Mouse (Mus musculus): ENCODE results near the gene Olfr1367. TPM values are rescaled to one million over a fixed set of nuclear protein-coding genes. Genes with fewer than 3 reads are reported as not detected.

The Olfr1367 gene
- polyA plus RNA-seq, 1 experiment: not detected

DNA sequence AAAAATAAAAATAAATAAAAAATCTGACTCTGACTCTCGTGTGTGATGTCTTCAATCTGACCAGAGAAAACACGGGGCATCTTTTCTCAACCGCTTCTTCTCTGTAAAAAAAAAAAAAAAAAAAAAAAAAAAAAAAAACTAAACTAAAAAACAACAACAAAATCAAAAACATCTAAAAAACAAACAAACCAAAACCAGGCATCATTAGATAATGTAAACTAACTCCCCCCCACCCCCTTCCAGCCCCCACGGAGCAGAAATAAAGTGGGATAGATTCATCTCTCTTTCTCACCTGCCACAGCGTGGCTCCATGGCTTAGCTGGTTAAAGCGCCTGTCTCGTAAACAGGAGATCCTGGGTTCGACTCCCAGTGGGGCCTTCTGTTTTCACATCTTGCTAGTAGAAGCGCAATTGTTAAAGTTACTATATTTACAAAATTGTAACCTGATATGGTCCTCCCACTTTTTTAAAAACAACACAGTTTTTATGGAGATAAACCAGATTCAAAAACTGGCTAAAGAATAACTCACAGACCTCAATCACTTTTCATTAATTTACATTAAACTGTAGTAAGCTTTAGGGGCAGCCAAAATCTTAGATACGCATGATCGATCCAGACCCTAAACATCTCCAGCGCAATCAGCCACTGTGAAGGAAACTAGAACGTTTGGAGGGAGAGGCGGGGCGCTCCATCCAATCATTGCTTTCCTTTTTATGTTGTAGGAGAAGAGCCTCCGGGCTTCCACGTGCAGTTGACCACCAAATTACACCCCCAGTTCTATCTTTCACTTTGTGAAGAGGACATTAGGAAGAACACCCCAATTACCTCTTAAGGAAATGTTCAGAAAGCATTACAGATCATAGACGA is 24.0 kb upstream of the Olfr1367 start:
- 20% methylated on average over 18 of the region's 18 CpGs for WGBS
- no peak for TF ChIP-seq CTCF (IDR thresholded peaks at IDR 0.05; ENCODE audit: insufficient read depth, low read depth, low read length)
- TF ChIP-seq POLR2A (IDR thresholded peaks at IDR 0.05; ENCODE audit: insufficient read depth, low read depth, low read length): no peak
- peaks cover 9% of the 10 kb centered on the region for H3K4me1 ChIP-seq (ENCODE audit: control insufficient read depth, insufficient read depth, low read length)
- no peak overlapping the region for H3K4me3 ChIP-seq (ENCODE audit: insufficient read depth, low read depth, low read length)
- no peak overlapping the region for H3K27ac ChIP-seq (ENCODE audit: insufficient read depth, low read depth, low read length)

DNA sequence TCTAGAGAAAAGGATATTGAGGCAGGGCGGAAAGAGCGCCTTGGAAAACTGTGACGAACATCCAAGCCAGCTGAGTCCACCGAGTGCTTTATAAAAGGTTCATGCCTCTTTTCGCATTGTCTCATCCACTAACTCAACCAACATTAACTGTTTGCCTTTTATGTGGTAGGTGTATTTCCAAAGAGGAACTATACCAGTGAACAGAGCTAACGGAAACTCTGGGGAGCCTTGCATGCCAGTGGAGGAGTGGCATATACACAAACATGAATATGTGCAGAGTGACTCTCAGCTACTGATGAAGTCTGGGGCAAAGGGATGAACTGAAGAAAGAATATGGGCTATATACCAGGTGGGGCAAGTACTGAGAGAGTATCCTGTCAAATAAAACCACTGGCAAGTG is 23.3 kb upstream of the Olfr1367 start:
- no peak overlapping the region for H3K4me3 ChIP-seq (ENCODE audit: insufficient read depth, low read depth, low read length)
- 70% methylated on average over 6 of the region's 6 CpGs for WGBS
- H3K4me1 ChIP-seq (ENCODE audit: control insufficient read depth, insufficient read depth, low read length): peaks cover 9% of the 10 kb centered on the region
- no peak for TF ChIP-seq CTCF (IDR thresholded peaks at IDR 0.05; ENCODE audit: insufficient read depth, low read depth, low read length)
- no peak for TF ChIP-seq POLR2A (IDR thresholded peaks at IDR 0.05; ENCODE audit: insufficient read depth, low read depth, low read length)
- H3K27ac ChIP-seq (ENCODE audit: insufficient read depth, low read depth, low read length): no peak overlapping the region

DNA sequence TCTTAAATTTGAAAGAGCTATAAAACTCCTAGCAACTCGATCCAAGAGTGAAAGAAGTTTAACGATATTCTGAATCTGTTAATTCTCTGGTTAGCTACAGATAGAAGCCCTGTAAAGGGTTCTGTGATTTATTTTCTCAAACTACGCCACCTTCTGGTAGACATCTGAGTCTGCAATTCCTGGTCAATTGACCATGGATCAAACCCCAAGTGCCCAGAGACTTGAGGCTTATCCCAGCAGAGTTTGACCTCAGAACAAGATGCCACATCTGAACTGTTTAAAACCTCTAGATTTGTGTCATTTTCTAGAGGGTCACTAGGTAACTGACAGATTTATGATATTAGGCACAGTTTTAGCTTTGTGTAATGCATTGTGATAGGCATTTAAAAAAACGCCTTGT is 20.5 kb upstream of the Olfr1367 start:
- H3K4me1 ChIP-seq (ENCODE audit: control insufficient read depth, insufficient read depth, low read length): peaks cover 9% of the 10 kb centered on the region
- no peak overlapping the region for H3K27ac ChIP-seq (ENCODE audit: insufficient read depth, low read depth, low read length)
- TF ChIP-seq CTCF (IDR thresholded peaks at IDR 0.05; ENCODE audit: insufficient read depth, low read depth, low read length) (no peak), POLR2A (IDR thresholded peaks at IDR 0.05; ENCODE audit: insufficient read depth, low read depth, low read length) (no peak)
- no peak overlapping the region for H3K4me3 ChIP-seq (ENCODE audit: insufficient read depth, low read depth, low read length)
- WGBS: 8% methylated on average over 4 of the region's 4 CpGs

DNA sequence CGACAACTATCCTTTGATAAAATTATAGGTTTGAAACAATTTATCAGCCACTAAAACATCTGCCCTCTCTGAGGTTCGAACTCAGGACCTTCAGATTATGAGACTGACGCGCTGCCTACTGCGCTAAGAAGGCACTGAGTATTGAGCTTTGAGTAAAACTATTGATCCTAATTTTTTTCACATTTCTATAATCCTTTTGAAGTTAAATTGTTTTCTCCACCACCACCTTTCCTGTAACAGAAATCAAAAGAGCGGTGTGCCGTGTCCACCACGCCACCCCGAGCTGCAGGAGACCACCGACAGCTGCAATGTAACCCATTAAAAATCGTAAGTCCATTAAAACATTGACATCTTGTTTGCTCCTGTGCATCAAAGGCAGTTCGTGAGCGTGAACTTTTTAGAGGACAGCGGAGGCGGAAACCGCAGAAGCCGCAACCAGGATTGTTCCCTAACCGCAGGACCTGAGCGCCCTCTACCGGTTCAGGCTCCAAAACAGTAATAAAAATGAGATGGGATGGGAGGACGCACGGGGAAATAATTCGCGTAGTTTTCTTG is 20.0 kb upstream of the Olfr1367 start:
- 1% methylated on average over 24 of the region's 24 CpGs for WGBS
- peak overlapping the region; percentile 56 for H3K4me3 ChIP-seq (ENCODE audit: insufficient read depth, low read depth, low read length)
- TF ChIP-seq CTCF (IDR thresholded peaks at IDR 0.05; ENCODE audit: insufficient read depth, low read depth, low read length) (peak; percentile 87), POLR2A (IDR thresholded peaks at IDR 0.05; ENCODE audit: insufficient read depth, low read depth, low read length) (no peak)
- no peak overlapping the region for H3K27ac ChIP-seq (ENCODE audit: insufficient read depth, low read depth, low read length)
- H3K4me1 ChIP-seq (ENCODE audit: control insufficient read depth, insufficient read depth, low read length): peaks cover 9% of the 10 kb centered on the region

DNA sequence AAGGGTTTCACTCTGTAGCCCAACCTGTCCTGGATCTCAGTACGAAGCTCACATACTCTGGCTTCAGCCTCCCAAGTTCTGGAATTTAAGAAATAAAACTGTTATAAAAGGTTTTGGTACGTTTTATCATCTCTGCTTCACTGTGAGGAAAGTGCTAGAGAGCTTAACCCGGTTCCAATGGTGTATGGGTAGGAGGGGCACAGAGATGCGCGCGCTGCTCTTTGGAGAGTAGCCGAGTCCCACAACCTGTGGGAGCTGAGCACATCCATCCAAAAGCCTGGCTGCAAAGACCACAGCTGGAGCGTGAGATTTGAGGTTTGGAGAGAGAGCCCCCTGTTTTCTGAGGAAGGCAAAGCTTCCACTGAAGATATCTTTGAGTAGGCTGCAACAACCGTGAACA is 19.3 kb upstream of the Olfr1367 start:
- H3K4me1 ChIP-seq (ENCODE audit: control insufficient read depth, insufficient read depth, low read length): peaks cover 5% of the 10 kb centered on the region
- no peak overlapping the region for H3K27ac ChIP-seq (ENCODE audit: insufficient read depth, low read depth, low read length)
- under 1% methylated on average over 9 of the region's 9 CpGs for WGBS
- H3K4me3 ChIP-seq (ENCODE audit: insufficient read depth, low read depth, low read length): peak overlapping the region; percentile 36
- TF ChIP-seq CTCF (IDR thresholded peaks at IDR 0.05; ENCODE audit: insufficient read depth, low read depth, low read length) (no peak), POLR2A (IDR thresholded peaks at IDR 0.05; ENCODE audit: insufficient read depth, low read depth, low read length) (no peak)

DNA sequence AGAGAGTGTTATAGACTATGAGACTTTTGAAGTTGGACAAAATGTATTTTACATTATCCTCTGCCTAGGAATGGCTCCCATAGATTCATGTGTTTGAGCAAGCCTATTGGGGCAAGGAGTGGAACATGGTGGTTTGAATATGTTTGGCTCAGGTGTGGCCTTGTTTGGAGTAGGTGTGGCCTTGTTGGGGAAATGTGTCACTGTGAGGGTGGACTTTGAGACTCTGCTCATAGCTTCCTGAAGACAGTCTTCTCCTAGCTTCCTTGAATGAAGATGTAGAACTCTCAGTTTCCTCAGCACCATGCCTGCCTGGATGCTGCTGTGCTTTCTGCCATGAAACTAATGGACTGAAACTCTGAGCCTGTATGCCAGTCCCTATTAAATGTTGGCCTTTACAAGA is 3.9 kb downstream of the Olfr1367 start:
- no peaks in the 10 kb centered on the region for H3K4me1 ChIP-seq (ENCODE audit: control insufficient read depth, insufficient read depth, low read length)
- H3K4me3 ChIP-seq (ENCODE audit: insufficient read depth, low read depth, low read length): no peak overlapping the region
- H3K27ac ChIP-seq (ENCODE audit: insufficient read depth, low read depth, low read length): no peak overlapping the region
- TF ChIP-seq POLR2A (IDR thresholded peaks at IDR 0.05; ENCODE audit: insufficient read depth, low read depth, low read length) (no peak), CTCF (IDR thresholded peaks at IDR 0.05; ENCODE audit: insufficient read depth, low read depth, low read length) (no peak)

DNA sequence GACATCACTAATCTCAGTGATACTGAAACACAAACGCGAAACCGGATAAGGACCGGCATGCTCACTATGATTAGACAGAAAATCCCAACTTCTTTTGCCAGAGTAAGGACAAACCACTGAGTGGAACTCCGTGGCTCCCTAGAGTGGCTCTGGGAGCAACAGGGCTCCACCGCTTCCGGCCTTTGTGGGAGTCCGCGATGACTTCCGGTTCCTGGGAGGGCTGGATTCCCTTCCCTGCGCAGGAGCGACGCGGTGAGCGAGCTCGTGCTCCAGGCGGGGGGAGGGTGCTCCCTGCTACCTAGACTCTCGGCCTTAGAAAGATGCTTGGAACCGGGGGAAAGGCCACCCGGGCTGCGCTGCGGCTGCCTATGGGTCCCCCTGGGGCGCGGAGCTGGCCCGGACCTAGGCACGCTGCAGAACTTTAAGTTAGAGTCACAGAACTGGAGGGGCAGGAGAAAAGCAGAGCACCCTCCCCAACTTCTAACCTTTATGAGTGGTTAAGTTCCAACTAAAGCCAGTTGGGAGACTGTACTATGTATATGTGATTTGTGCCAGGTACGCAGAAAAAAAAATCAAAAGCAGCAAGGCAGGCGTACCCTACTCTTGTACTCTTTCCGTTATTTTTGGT is 16.0 kb downstream of the Olfr1367 start, which contains the start of gene Zscan12:
TSS of gene Zscan12 (plus strand) at position 200 of the 628 bp plus-strand sequence.
- TF ChIP-seq POLR2A (IDR thresholded peaks at IDR 0.05; ENCODE audit: insufficient read depth, low read depth, low read length): peak; percentile 84
- no peak for TF ChIP-seq CTCF (IDR thresholded peaks at IDR 0.05; ENCODE audit: insufficient read depth, low read depth, low read length)
- peaks cover 4% of the 10 kb centered on the region for H3K4me1 ChIP-seq (ENCODE audit: control insufficient read depth, insufficient read depth, low read length)
- under 1% methylated on average over 29 of the region's 29 CpGs for WGBS
- 0 out of 2 replicates have a peak within 1 kb of the TSS, but pooled peaks have one; percentile 60 for H3K27ac ChIP-seq (ENCODE audit: insufficient read depth, low read depth, low read length)
- H3K4me3 ChIP-seq (ENCODE audit: insufficient read depth, low read depth, low read length): peak within 1 kb of the TSS; percentile 98

DNA sequence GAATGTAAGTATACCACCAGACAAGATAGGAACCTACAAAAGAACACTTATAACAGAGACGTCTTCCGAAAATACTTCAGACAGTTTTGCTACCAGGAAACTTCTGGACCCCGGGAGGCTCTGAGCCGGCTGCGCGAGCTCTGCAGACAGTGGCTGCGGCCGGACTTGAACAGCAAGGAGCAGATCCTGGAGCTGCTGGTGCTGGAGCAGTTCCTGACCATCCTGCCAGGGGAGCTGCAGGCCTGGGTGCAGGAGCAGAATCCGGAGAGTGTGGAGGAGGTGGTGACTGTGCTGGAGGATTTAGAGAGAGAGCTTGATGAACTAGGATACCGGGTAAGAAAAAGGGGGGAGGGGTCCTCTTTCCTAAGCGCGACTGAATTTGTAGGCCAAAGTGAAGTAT is 17.0 kb downstream of the Olfr1367 start:
- 63% methylated on average over 12 of the region's 12 CpGs for WGBS
- peak overlapping the region; percentile 2; the same call in 1 of the 2 replicates for H3K4me3 ChIP-seq (ENCODE audit: insufficient read depth, low read depth, low read length)
- TF ChIP-seq CTCF (IDR thresholded peaks at IDR 0.05; ENCODE audit: insufficient read depth, low read depth, low read length) (no peak), POLR2A (IDR thresholded peaks at IDR 0.05; ENCODE audit: insufficient read depth, low read depth, low read length) (no peak)

DNA sequence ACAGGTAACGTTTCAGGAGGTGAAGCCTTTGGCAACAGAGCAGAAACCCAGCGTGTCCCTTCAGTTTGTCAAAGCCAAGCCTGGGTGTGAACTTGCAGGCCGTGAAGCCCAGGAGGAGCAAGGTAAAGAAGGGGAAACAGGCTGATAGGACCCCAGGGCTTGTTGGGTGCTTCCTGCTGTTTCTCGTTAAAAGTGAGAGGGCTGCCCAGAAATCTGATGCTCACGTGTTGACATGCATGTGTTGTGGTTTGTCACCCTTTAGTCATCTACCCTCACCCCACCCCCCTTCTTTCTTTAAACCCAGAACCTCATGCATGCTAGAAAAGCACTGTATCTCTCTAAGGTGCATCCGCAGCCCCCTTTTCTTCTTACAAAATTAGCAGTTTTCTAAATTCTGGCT is 19.9 kb downstream of the Olfr1367 start:
- H3K27ac ChIP-seq (ENCODE audit: insufficient read depth, low read depth, low read length): no peak overlapping the region
- TF ChIP-seq POLR2A (IDR thresholded peaks at IDR 0.05; ENCODE audit: insufficient read depth, low read depth, low read length) (no peak), CTCF (IDR thresholded peaks at IDR 0.05; ENCODE audit: insufficient read depth, low read depth, low read length) (no peak)
- peaks cover 4% of the 10 kb centered on the region for H3K4me1 ChIP-seq (ENCODE audit: control insufficient read depth, insufficient read depth, low read length)
- 79% methylated on average over 6 of the region's 6 CpGs for WGBS
- H3K4me3 ChIP-seq (ENCODE audit: insufficient read depth, low read depth, low read length): no peak overlapping the region

More for the DNA sequence above, 17.0 kb downstream of the Olfr1367 start:
- Histone ChIP-seq H3K4me1 (ENCODE audit: control insufficient read depth, insufficient read depth, low read length) (peaks cover 4% of the 10 kb centered on the region), H3K27ac (ENCODE audit: insufficient read depth, low read depth, low read length) (no peak overlapping the region)
